Mouse (Mus musculus): ENCODE data around the gene Klc3.

The Klc3 gene

GRCm38 (mm10) chr7:19430402-19430801 lies 26.5 kb upstream of the Klc3 start:
- Histone ChIP-seq H3K27me3 (ENCODE audit: insufficient read depth, low read length) (peaks cover 15% of the 10 kb centered on the region), H3K4me1 (replicated peaks; ENCODE audit: low read depth, low read length) (peaks cover 68% of the 10 kb centered on the region), H3K4me3 (replicated peaks; ENCODE audit: low read length) (no peak overlapping the region), H3K36me3 (ENCODE audit: insufficient read depth, low read length) (peaks cover 59% of the 10 kb centered on the region), H3K9me3 (ENCODE audit: low read length) (peaks cover 8% of the 10 kb centered on the region)
- no peak for TF ChIP-seq POU5F1 (IDR thresholded peaks at IDR 0.05; ENCODE audit: borderline replicate concordance, low read length)
- no peak for TF ChIP-seq NANOG (IDR thresholded peaks at IDR 0.05; ENCODE audit: borderline replicate concordance, low read length)
- no peak for TF ChIP-seq CTCF (conservative IDR thresholded peaks at IDR 0.05; ENCODE audit: low read length)

- H3K27me3 ChIP-seq (ENCODE audit: insufficient read depth, low read length): peaks cover 22% of the 10 kb centered on the region
- peaks cover 5% of the 10 kb centered on the region for H3K9me3 ChIP-seq (ENCODE audit: low read length)
- H3K36me3 ChIP-seq (ENCODE audit: insufficient read depth, low read length): peaks cover 61% of the 10 kb centered on the region
- no peak for TF ChIP-seq NANOG (IDR thresholded peaks at IDR 0.05; ENCODE audit: borderline replicate concordance, low read length)
- TF ChIP-seq POU5F1 (IDR thresholded peaks at IDR 0.05; ENCODE audit: borderline replicate concordance, low read length): no peak
- no peak for TF ChIP-seq CTCF (conservative IDR thresholded peaks at IDR 0.05; ENCODE audit: low read length)
- peaks cover 73% of the 10 kb centered on the region for H3K4me1 ChIP-seq (replicated peaks; ENCODE audit: low read depth, low read length)
- H3K4me3 ChIP-seq (replicated peaks; ENCODE audit: low read length): peak overlapping the region; percentile 74
Observed at GRCm38 (mm10) chr7:19429726-19430125, 25.8 kb upstream of the Klc3 start.

GRCm38 (mm10) chr7:19427999-19428650 lies 24.2 kb upstream of the Klc3 start:
- Histone ChIP-seq H3K36me3 (ENCODE audit: insufficient read depth, low read length) (peaks cover 46% of the 10 kb centered on the region), H3K4me3 (replicated peaks; ENCODE audit: low read length) (peak overlapping the region; percentile 74), H3K9me3 (ENCODE audit: low read length) (peaks cover 5% of the 10 kb centered on the region), H3K27me3 (ENCODE audit: insufficient read depth, low read length) (peaks cover 36% of the 10 kb centered on the region), H3K4me1 (replicated peaks; ENCODE audit: low read depth, low read length) (peaks cover 59% of the 10 kb centered on the region)
- TF ChIP-seq CTCF (conservative IDR thresholded peaks at IDR 0.05; ENCODE audit: low read length) (no peak), NANOG (IDR thresholded peaks at IDR 0.05; ENCODE audit: borderline replicate concordance, low read length) (no peak), POU5F1 (IDR thresholded peaks at IDR 0.05; ENCODE audit: borderline replicate concordance, low read length) (no peak)

- Histone ChIP-seq H3K9me3 (ENCODE audit: low read length) (no peaks in the 10 kb centered on the region), H3K4me1 (replicated peaks; ENCODE audit: low read depth, low read length) (peaks cover 58% of the 10 kb centered on the region), H3K4me3 (replicated peaks; ENCODE audit: low read length) (peak overlapping the region; percentile 78), H3K36me3 (ENCODE audit: insufficient read depth, low read length) (peaks cover 34% of the 10 kb centered on the region), H3K27me3 (ENCODE audit: insufficient read depth, low read length) (peaks cover 48% of the 10 kb centered on the region)
- TF ChIP-seq POU5F1 (IDR thresholded peaks at IDR 0.05; ENCODE audit: borderline replicate concordance, low read length) (no peak), NANOG (IDR thresholded peaks at IDR 0.05; ENCODE audit: borderline replicate concordance, low read length) (no peak), CTCF (conservative IDR thresholded peaks at IDR 0.05; ENCODE audit: low read length) (no peak)
Observed at GRCm38 (mm10) chr7:19426888-19427287, 23.0 kb upstream of the Klc3 start.

- Histone ChIP-seq H3K4me3 (replicated peaks; ENCODE audit: low read length) (peak overlapping the region; percentile 78), H3K9me3 (ENCODE audit: low read length) (no peaks in the 10 kb centered on the region), H3K27me3 (ENCODE audit: insufficient read depth, low read length) (peaks cover 53% of the 10 kb centered on the region), H3K4me1 (replicated peaks; ENCODE audit: low read depth, low read length) (peaks cover 62% of the 10 kb centered on the region), H3K36me3 (ENCODE audit: insufficient read depth, low read length) (peaks cover 28% of the 10 kb centered on the region)
- TF ChIP-seq CTCF (conservative IDR thresholded peaks at IDR 0.05; ENCODE audit: low read length): no peak
- TF ChIP-seq POU5F1 (IDR thresholded peaks at IDR 0.05; ENCODE audit: borderline replicate concordance, low read length): no peak
- no peak for TF ChIP-seq NANOG (IDR thresholded peaks at IDR 0.05; ENCODE audit: borderline replicate concordance, low read length)
Observed at GRCm38 (mm10) chr7:19426349-19426748, 22.4 kb upstream of the Klc3 start.

GRCm38 (mm10) chr7:19424051-19424450 lies 20.1 kb upstream of the Klc3 start:
- Histone ChIP-seq H3K4me1 (replicated peaks; ENCODE audit: low read depth, low read length) (peaks cover 63% of the 10 kb centered on the region), H3K27me3 (ENCODE audit: insufficient read depth, low read length) (peaks cover 69% of the 10 kb centered on the region), H3K9me3 (ENCODE audit: low read length) (no peaks in the 10 kb centered on the region), H3K36me3 (ENCODE audit: insufficient read depth, low read length) (peaks cover 12% of the 10 kb centered on the region), H3K4me3 (replicated peaks; ENCODE audit: low read length) (no peak overlapping the region)
- no peak for TF ChIP-seq NANOG (IDR thresholded peaks at IDR 0.05; ENCODE audit: borderline replicate concordance, low read length)
- no peak for TF ChIP-seq CTCF (conservative IDR thresholded peaks at IDR 0.05; ENCODE audit: low read length)
- no peak for TF ChIP-seq POU5F1 (IDR thresholded peaks at IDR 0.05; ENCODE audit: borderline replicate concordance, low read length)

GRCm38 (mm10) chr7:19423083-19423482 lies 19.2 kb upstream of the Klc3 start:
- no peak for TF ChIP-seq POU5F1 (IDR thresholded peaks at IDR 0.05; ENCODE audit: borderline replicate concordance, low read length)
- TF ChIP-seq NANOG (IDR thresholded peaks at IDR 0.05; ENCODE audit: borderline replicate concordance, low read length): no peak
- no peak for TF ChIP-seq CTCF (conservative IDR thresholded peaks at IDR 0.05; ENCODE audit: low read length)
- H3K27me3 ChIP-seq (ENCODE audit: insufficient read depth, low read length): peaks cover 70% of the 10 kb centered on the region
- H3K36me3 ChIP-seq (ENCODE audit: insufficient read depth, low read length): peaks cover 12% of the 10 kb centered on the region
- H3K4me1 ChIP-seq (replicated peaks; ENCODE audit: low read depth, low read length): peaks cover 55% of the 10 kb centered on the region
- H3K9me3 ChIP-seq (ENCODE audit: low read length): no peaks in the 10 kb centered on the region
- H3K4me3 ChIP-seq (replicated peaks; ENCODE audit: low read length): no peak overlapping the region

GRCm38 (mm10) chr7:19420821-19421636 lies 17.1 kb upstream of the Klc3 start:
- TF ChIP-seq NANOG (IDR thresholded peaks at IDR 0.05; ENCODE audit: borderline replicate concordance, low read length) (no peak), POU5F1 (IDR thresholded peaks at IDR 0.05; ENCODE audit: borderline replicate concordance, low read length) (no peak), CTCF (conservative IDR thresholded peaks at IDR 0.05; ENCODE audit: low read length) (no peak)
- H3K4me3 ChIP-seq (replicated peaks; ENCODE audit: low read length): peak overlapping the region; percentile 78
- H3K36me3 ChIP-seq (ENCODE audit: insufficient read depth, low read length): peaks cover 12% of the 10 kb centered on the region
- H3K4me1 ChIP-seq (replicated peaks; ENCODE audit: low read depth, low read length): peaks cover 41% of the 10 kb centered on the region
- peaks cover 80% of the 10 kb centered on the region for H3K27me3 ChIP-seq (ENCODE audit: insufficient read depth, low read length)
- no peaks in the 10 kb centered on the region for H3K9me3 ChIP-seq (ENCODE audit: low read length)
